Mouse (Mus musculus) embryonic stem cell, embryonic (primary cell): ENCODE measurements around the gene Tprkb.
"Not testable (repeated sequence)": the region's sequence is repeated elsewhere in the genome, so short reads cannot be mapped to it uniquely, and the experiment has no call there.

Experiments used
- CTCF ChIA-PET, 4 experiments: fragments of 300-600 bp in 2 of 4; fragments of 350-600 bp in 2 of 4; sonication (Branson Sonifier 250); formaldehyde crosslinking; loops; one replicate each; lab custom pipeline; 2022; ENCODE audit warnings: inconsistent platforms in 2 of 4; lab: Charles Lee
- POLR2A ChIA-PET, 4 experiments: fragments of 300-600 bp in 2 of 4; fragments of 350-600 bp in 2 of 4; sonication (Branson Sonifier 250); formaldehyde crosslinking; loops; one replicate each; lab custom pipeline; 2022; ENCODE audit warnings: antibody characterized with exemption in 4 of 4, inconsistent platforms in 1 of 4; lab: Charles Lee

The Tprkb gene

DNA sequence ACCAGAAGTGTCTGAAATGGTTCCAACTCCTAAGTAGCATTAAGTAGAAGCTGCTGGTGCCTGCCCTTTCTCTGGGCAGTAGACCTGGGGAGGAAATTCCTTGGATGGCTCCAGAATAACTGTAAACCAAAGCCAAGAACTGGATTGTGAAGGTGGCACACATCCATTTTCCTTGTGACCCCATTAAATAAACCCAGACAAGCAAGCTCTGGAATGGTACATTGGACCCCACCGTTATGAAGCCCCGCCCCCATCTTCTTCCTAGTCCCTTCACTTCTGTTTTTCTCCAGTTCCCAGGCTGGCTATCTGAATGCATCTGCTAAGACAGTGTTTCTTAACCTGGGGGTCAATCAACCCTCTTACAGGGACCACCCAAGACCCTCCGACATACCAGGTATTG is at the start of gene Tprkb:
TSS of gene Tprkb (plus strand) at position 279 of the 400 bp plus-strand sequence.
- ChIA-PET POLR2A (no interaction called here), CTCF (no interaction called here)

DNA sequence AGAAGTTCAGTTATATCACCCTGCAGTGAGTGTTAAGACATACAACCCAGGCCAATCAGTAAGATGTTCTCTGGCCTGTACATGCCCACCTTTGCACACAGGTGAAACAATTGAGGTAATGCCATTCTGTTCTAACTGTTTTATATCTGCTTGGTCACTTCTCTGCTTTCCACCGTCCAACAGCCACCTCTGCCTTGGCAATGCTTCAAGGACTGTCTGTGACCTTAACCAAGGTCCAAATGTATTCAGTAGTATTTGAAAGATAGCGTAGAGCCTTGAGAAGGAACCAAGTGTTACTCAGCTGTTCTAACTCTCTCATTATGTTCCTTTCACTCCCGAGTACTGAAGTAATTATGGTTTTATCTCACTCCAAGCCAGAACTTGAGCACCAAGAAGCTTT is 49.1 kb upstream of the Tprkb start:
- ChIA-PET POLR2A (no interaction called here), CTCF (interaction anchor here in 1 of 4 experiments (0.7 kb wide), 1 partner anchor 206 kb away, joined by 3 read pairs; no protein-coding TSS in a partner anchor)

DNA sequence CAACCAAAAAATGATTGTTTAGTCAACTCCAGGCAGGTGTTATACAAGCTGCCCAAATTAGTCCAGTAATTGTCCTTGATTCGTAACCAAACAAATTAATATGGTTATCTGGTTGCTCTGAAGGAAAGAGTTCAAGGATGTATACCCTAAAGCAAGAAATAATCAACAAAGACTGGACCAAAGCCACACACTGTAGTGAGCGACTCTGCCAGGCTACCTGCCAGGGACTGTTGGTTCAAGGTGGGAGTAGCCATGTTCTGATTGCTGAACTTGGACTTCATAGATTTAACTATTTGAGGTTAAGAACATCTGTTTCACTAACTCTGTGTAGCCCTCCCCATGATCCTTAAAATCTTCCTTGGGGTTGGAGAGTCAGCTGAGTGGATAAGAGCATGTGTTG is 48.5 kb upstream of the Tprkb start:
- ChIA-PET CTCF (no interaction called here), POLR2A (no interaction called here)

DNA sequence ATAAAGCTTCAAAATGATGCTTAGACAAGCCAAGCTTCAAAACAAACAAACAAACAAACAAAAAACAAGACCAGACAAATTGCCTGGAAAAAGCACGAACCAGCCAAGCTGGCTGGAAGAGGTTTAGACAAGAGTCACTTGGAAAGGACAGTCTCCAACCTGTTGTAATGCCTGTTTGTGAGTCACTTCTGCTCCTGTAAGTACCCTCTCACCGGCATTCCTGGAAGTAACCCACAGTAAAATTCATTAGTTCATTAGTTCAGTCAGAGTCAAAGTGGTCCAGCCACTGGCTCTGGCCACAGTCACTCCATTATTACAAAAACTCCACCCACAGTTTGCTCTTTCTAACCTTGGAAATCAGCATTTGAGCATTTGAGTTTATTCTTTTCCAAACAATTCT is 47.8 kb upstream of the Tprkb start:
- POLR2A ChIA-PET: interaction anchor here in 1 of 4 experiments (1.0 kb wide), 1 partner anchor 16 kb away, joined by 3 read pairs; no protein-coding TSS in a partner anchor
- CTCF ChIA-PET: interaction anchor here in 1 of 4 experiments (0.6 kb wide), 1 partner anchor 422 kb away, joined by 5 read pairs; no protein-coding TSS in a partner anchor

DNA sequence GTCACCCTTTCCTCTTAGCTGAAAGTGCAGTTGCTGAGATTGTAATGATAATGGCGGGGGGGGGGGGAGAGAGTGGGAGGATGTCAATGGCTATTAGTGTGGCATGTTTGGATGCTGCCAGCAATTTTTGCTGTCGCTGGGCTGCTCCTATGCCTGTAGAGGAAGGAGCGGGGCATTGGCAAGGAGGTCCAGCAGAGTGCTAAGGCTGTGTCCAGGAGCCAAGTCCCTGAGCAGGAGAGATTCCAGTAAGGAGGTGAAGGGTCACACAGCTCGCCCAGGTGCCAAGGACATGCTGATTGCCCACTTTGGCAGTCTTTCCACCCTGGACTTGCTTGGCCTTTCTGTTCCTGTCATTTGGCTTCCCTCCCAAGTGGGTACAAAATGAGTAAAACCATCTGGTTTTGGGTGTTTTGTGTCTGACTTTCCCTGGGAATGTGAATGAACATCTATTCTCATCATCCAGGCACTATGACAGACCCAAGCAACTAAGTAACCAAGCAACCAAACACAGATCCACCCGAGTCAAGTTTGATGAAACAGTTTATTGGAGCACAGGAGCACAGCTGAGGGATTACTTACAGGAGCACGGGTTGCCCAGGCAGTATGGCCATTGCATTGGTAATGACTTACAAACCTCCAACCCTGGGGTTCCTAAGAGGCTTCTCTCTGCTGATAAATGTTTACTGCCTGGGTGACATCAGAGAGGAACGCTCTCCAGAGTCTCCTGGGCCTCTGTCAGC is 46.6 kb upstream of the Tprkb start:
- POLR2A ChIA-PET: interaction anchor here in 2 of 4 experiments (0.6 to 1.0 kb wide), 4 partner anchors 17 to 1582 kb away, joined by 3 to 5 read pairs (median 4); partner anchors contain the start of gene Nat8f1 (in 1 of the 2)
- CTCF ChIA-PET: interaction anchor here in 1 of 4 experiments (0.6 kb wide), 1 partner anchor 469 kb away, joined by 6 read pairs; no protein-coding TSS in a partner anchor

DNA sequence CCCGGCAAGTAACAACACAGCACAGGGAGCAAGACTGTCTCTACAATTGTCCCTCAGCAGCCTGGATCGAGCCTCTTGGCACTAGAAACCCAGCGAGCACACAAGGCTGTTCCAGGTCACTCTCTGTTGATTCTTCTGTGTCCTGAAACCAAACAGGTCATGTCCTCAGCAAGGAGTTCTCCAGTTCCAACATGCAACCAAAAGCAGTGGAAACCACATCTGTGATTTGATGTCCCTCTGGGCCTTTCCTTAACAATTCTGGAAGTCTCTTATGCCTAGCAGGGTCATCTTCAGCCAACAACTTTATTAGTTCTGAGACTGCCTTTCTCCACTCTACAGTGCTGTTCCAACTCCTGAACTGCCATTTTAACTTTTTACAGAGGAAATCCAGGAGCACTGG is 45.5 kb upstream of the Tprkb start:
- CTCF ChIA-PET, POLR2A ChIA-PET: not testable (repeated sequence)

DNA sequence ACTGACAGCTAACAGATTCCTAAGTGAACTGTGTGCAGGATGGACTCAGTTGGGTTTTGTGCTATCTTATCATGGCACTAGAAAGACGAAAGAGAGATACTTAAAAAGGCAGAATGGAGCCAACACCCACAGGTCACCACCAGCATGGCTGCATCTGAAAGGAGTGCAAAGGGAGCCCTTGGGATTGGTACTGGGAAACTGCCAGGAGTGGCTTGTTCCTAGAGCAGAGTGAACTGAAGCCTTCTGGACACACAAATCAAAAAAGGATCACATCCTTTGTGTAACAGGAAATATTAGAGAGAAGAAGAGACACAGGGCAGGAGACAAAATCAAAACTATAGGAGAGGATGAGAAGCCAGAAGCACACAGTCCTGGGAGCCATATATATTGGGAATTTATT is 44.7 kb upstream of the Tprkb start:
- POLR2A ChIA-PET, CTCF ChIA-PET: not testable (repeated sequence)

DNA sequence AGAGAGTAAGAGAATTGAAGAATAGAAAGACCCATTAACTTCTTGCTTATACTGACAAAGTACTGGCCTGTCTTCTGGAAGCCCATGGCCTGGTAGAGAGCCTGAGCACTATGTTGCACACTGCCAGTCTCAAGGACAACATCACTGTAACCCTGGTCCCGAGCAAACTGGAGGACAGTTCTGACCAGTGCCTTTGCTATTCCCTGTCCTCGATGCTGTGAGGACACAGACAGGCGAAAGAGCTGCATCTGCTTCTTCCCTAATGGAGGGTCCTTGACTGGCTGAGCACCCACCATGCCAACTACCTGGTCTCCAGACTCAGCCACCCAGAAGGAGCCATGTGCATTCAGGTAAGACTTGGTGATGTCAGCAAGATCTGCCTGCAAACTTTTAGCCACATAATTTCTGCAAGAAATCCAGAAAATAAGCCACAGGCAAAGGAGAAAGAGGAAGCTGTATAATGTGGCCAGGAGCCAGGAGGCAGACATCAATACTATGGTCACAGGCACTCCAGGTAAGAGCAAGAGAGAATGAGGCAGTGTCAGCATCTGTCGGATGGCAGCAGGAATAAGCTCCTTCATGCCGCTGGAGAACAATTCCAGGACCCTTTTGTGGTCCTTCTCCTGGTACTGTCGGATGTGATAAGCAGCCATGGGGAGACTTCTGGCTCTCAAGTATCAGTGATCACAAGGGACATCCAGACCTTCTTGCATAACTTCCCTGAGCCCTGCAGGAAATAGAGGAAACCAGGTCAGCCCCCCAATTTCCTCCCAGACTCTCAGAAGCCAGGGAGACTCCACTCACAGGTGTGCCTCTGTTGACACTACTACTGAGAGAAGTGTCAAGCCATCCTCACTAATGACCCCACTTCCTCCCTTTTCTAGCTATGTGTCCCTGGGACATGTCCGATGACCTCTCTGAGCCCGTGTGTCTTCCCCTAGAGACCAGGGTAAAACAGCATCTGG is 43.7 kb upstream of the Tprkb start:
- CTCF ChIA-PET: no interaction called here

DNA sequence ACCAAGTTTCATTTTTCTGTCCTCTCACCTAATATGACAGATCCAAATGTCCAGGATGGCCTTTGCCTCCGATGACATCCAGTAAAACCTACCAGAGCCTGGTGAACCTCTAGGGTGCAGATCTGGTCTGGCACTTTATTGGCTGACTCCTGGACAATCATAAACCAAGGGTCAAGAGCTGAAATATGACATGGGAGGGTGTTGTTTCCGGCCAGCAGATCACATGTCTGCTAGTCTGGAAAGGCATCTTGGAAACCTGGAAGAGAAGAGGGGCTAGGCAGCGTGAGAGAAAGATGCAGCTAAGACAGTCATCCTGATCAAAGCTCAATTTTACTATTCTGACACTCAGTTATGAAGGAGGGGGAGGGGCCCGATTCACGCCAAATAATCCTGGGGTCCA is 42.7 kb upstream of the Tprkb start, which contains the start of gene Nat8f2:
TSS of gene Nat8f2 (minus strand) at position 153 of the 400 bp plus-strand sequence.
- CTCF ChIA-PET: not testable (repeated sequence)

More for the DNA sequence above, 43.7 kb upstream of the Tprkb start:
- POLR2A ChIA-PET: no interaction called here

DNA sequence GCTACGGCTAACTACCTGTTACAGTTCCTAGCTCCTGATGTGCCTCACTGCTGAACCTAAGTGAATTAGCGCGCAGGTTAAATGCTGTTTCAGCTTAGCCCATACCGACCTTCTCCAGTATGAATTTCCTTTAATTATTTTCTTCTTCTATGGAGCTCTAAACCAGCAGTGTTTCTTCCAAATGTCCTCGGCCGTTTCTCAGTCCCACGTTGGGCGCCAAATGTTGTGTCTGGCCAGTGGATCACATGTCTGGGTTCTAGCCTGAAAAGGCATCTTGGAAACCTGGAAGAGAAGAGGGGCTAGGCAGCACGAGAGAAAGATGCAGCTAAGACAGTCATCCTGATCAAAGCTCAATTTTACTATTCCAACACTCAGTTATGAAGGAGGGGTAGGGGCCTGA is 28.4 kb upstream of the Tprkb start:
- CTCF ChIA-PET: not testable (repeated sequence)
- POLR2A ChIA-PET: interaction anchor here in 2 of 4 experiments (0.6 to 1.6 kb wide), 2 partner anchors 10 to 11 kb away, joined by 3 to 9 read pairs; no protein-coding TSS in a partner anchor

More for the DNA sequence above, 42.7 kb upstream of the Tprkb start, which contains the start of gene Nat8f2:
- POLR2A ChIA-PET: not testable (repeated sequence)

DNA sequence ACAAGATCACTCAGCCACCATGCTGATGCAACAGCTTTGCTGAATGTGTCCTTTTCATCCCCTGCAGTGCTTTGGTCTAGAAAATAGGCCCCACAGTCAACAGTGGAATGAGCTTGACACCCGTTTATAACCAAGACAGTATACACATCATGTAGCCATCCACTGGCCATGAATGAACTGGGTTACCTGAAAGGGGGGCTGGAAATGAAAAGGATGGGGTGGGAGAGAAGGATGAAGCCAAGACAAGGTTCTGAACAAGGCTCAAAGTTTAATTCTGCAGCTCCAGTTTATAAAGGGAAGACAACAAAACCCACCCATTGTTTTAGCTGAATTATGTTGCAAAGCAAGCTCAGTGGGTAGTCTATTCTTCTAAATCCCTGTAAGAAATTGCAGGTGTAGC is 27.4 kb upstream of the Tprkb start:
- ChIA-PET POLR2A (no interaction called here), CTCF (no interaction called here)

DNA sequence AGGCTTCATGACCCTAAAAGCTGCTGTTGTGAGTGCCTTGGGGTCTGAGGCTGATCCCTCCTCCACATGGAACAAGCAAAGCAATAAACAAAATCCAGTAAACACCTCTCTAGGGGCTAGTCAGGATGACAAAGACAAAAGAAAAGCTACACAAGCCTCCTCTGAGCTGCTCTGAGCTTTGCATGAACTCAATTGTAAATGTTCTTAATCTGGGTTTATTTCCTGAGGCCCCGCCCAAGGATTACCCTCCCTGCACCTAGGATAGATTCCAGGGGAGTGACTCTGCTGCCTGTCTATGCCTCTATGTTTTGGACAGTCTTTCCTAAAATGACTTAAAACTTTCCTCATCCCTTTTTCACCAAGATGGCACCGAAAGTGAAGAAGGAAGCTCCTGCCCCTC is 22.7 kb upstream of the Tprkb start:
- ChIA-PET POLR2A (interaction anchor here in 2 of 4 experiments (0.7 to 1.1 kb wide), 2 partner anchors 16 to 40 kb away, joined by 3 read pairs; partner anchors contain the start of gene Nat8f4 (in 1 of the 2)), CTCF (interaction anchor here in 1 of 4 experiments (1.0 to 1.3 kb wide), 2 partner anchors 15 to 40 kb away, joined by 3 read pairs; partner anchors contain the start of gene Nat8f4)

DNA sequence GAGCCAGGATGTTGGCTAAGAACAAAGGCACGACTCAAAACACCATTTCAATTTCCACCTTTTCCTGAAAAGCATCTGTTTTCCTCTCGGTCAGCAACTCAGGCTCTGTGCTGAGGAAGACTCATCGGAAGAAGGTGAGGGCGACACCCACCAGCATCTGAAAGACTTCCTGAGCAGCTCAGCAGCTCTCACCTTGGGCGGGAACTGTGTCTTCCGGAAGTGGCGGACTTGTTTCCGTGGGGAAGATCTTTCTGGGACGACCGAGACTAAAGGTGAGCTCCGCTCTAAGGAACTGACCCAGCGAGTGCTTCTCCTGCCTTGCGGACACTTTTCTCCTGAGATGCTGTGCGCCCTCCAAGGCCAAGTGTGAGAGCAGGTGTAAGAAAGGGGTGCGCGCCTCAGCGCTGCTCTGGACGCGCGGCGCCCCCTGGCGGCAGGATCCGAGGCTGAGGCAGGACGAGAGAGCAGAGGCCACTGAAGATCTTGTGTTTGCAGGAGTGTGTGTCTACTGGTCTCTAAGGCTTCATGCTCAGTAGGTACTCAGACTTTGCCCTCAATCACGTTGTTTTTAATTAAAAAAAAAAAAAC is 16.5 kb upstream of the Tprkb start:
- CTCF ChIA-PET: interaction anchor here in 1 of 4 experiments (0.8 to 1.8 kb wide), 3 partner anchors 9 to 115 kb away, joined by 4 to 7 read pairs (median 5); partner anchors contain the start of gene Nat8f4
- POLR2A ChIA-PET: interaction anchor here in 2 of 4 experiments (1.4 to 2.5 kb wide), 3 partner anchors 9 to 443 kb away, joined by 3 to 12 read pairs (median 9); partner anchors contain the start of genes Cct7 (in 1 of the 2), Nat8f4 (in 1 of the 2) and Pradc1 (in 1 of the 2)

DNA sequence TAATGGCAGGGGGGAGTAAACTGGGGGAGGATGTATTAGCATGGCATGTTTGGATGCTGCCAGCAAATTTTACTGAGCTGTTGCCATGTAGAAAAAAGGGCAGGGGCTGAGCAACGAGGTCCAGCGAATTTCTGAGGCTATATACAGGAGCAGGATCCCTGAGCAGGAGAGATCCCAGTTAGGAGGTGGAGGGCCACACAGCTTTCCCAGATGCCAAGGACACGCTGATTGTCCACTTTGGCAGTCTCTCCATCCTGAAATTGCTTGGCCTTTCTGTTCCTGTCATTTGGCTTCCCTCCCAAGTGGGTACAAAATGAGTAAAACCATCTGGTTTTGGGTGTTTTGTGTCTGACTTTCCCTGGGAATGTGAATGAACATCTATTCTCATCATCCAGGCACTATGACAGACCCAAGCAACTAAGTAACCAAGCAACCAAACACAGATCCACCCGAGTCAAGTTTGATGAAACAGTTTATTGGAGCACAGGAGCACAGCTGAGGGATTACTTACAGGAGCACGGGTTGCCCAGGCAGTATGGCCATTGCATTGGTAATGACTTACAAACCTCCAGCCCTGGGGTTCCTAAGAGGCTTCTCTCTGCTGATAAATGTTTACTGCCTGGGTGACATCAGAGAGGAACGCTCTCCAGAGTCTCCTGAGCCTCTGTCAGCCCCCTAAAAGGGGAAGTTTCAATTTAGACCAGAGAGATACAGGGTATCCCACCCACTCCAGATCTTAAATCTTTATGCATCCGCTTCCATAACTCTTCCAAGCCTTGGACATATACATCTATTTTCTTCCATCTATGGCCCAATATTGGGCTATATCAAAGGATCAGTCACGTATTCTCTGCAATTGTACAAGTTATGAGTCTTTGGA is 12.8 kb upstream of the Tprkb start:
- POLR2A ChIA-PET: interaction anchor here in 1 of 4 experiments (2.5 kb wide), 1 partner anchor 17 kb away, joined by 5 read pairs; the partner anchor contains the start of gene Nat8f1
- CTCF ChIA-PET: interaction anchor here in 1 of 4 experiments (0.6 kb wide), 1 partner anchor 1154 kb away, joined by 3 read pairs; no protein-coding TSS in a partner anchor

DNA sequence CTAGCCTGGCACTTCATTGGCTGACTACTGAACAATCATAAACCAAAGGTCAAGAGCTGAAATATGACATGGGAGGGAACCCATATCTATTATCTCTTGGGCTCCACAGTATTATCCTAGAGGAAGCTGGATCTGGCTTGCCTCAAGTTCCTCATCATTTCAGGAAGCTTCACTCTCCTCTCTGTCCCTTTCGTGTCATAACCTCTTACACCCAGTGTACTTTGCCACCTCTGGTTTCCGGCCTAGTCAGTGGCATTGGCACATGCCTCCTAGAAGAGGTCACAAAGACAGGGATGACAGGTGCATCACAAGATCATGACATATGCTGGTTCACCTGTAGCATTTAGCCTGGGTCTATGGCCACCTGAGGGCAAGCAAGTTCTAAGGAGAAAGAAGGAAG is 9.4 kb upstream of the Tprkb start:
- CTCF ChIA-PET: no interaction called here
- POLR2A ChIA-PET: interaction anchor here in 2 of 4 experiments (0.6 to 2.9 kb wide), 7 partner anchors 9 to 315 kb away, joined by 3 to 12 read pairs (median 4); partner anchors contain the start of genes Alms1 (in 1 of the 2) and Nat8f1 (in 1 of the 2)

DNA sequence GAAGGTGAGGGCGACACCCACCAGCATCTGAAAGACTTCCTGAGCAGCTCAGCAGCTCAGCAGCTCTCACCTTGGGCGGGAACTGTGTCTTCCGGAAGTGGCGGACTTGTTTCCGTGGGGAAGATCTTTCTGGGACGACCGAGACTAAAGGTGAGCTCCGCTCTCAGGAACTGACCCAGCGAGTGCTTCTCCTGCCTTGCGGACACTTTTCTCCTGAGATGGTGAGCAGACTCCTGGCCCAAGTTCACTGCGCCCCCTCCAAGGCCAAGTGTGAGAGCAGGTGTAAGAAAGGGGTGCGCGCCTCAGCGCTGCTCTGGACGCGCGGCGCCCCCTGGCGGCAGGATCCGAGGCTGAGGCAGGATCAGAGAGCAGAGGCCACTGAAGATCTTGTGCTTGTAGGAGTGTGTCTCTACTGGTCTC is 7.0 kb upstream of the Tprkb start, which contains the start of gene Nat8f4:
TSS of gene Nat8f4 (minus strand) at position 243 of the 420 bp plus-strand sequence.
- CTCF ChIA-PET: interaction anchor here (0.6 to 2.8 kb wide), 12 partner anchors 8 to 524 kb away, joined by 3 to 22 read pairs (median 4); partner anchors contain the start of gene Nat8f1 (in 3 of the 4)
- POLR2A ChIA-PET: interaction anchor here in 3 of 4 experiments (1.1 to 2.9 kb wide), 8 partner anchors 11 to 453 kb away, joined by 3 to 13 read pairs (median 4); partner anchors contain the start of genes Nat8f1 (in 3 of the 3) and Pradc1 (in 1 of the 3)

DNA sequence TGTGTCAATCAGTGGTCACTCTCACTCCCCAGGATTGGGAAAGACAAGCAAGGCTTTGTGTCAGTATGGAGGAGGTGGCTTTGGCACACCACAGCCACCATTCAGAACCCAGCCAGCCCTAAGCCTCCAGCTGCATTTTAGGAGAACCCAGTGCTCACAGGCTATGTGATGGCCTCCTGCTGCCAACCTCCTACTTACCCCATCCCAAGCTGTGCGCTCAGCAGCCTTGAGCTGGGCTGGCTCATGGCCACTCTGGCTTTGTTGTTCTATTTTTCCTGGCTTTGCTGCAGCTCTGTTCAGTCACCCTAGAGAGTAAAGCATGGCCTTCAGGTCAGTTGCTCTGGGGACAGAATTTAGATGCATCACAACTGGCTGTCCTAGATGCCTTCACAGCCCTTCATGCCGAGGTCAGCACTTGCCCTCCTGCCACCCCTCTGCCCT is 4.7 kb upstream of the Tprkb start:
- POLR2A ChIA-PET: not testable (repeated sequence)
- CTCF ChIA-PET: interaction anchor here in 1 of 4 experiments (1.2 kb wide), 1 partner anchor 303 kb away, joined by 3 read pairs; no protein-coding TSS in a partner anchor
